Mouse (Mus musculus) kidney, embryonic 15.5 days (tissue): Measurements from ENCODE around the gene Dpf2. TPM values are rescaled to one million over a fixed set of nuclear protein-coding genes. Genes with fewer than 3 reads are reported as not detected.
A peak's percentile ranks its signal among the peaks of the same experiment; 100 is the strongest.

Source experiments
- ATAC-seq: fragments of 200-750 bp; cut with Nextera tagmentation; replicated peaks from 2 replicates; pipeline ENCODE4 v1.8.0; 2017; ENCODE audit warnings: moderate TSS enrichment; ENCODE audit not compliant: low FRiP score
- H3K27ac ChIP-seq: fragments of 300-500 bp; sonication (generic); 2 replicates; pipeline ENCODE4 v1.5.1; 2015; ENCODE audit warnings: mild to moderate bottlenecking, inconsistent platforms
- H3K27me3 ChIP-seq: fragments of 300-500 bp; sonication (generic); 2 replicates; pipeline ENCODE4 v1.6.1; 2015; ENCODE audit warnings: inconsistent platforms
- H3K36me3 ChIP-seq: fragments of 300-500 bp; sonication (generic); 2 replicates; pipeline ENCODE4 v1.6.1; 2015; ENCODE audit warnings: inconsistent platforms
- H3K4me1 ChIP-seq: fragments of 300-500 bp; sonication (generic); 2 replicates; pipeline ENCODE4 v1.6.1; 2015; ENCODE audit warnings: inconsistent platforms
- H3K4me2 ChIP-seq: fragments of 300-500 bp; sonication (generic); 2 replicates; pipeline ENCODE4 v1.6.1; 2015; ENCODE audit warnings: moderate library complexity, mild to moderate bottlenecking, inconsistent platforms
- H3K4me3 ChIP-seq: fragments of 300-500 bp; sonication (generic); replicated peaks from 2 replicates; pipeline ENCODE4 v1.5.1; 2015; ENCODE audit warnings: mild to moderate bottlenecking, inconsistent platforms
- H3K9ac ChIP-seq: fragments of 300-500 bp; sonication (generic); 2 replicates; pipeline ENCODE4 v1.6.1; 2015; ENCODE audit warnings: mild to moderate bottlenecking, inconsistent platforms
- H3K9me3 ChIP-seq: fragments of 300-500 bp; sonication (generic); replicated peaks from 2 replicates; pipeline ENCODE4 v1.6.1; 2016; ENCODE audit warnings: inconsistent platforms
- WGBS: fragments of 180-500 bp; shearing (Covaris S2); methylation state at CpG from one replicate; pipeline ENCODE4 v1.1.7; 2015; ENCODE audit warnings: mixed read lengths; 5-methylcytosine and 5-hydroxymethylcytosine counted together
- polyA plus RNA-seq: library from polyadenylated mRNA; unstranded; fragments of >200 nt; fragmentation: Nextera tagmentation; extraction: Ambion mirVana; gene quantifications from 2 replicates; pipeline ENCODE4 v1.2.1, GENCODE M21; 2015

The Dpf2 gene
- polyA plus RNA-seq, 1 experiment from 2014 or later: 178 TPM

GRCm38 (mm10) chr19:5945027-5945426, 32.2 kb upstream of the Dpf2 start:
- Histone ChIP-seq H3K4me3 (no peak overlapping the region), H3K4me2 (no peak overlapping the region), H3K36me3 (peaks cover 80% of the 10 kb centered on the region), H3K9ac (no peak overlapping the region), H3K27ac (peak overlapping the region; percentile 77), H3K4me1 (peaks cover 38% of the 10 kb centered on the region), H3K27me3 (no peaks in the 10 kb centered on the region), H3K9me3 (no peaks in the 10 kb centered on the region)
- 67% methylated on average over 7 of the region's 7 CpGs for WGBS
- peak; percentile 63; the same call in 1 of the 2 replicates for ATAC-seq

- Histone ChIP-seq H3K36me3 (peaks cover 80% of the 10 kb centered on the region), H3K4me2 (no peak overlapping the region), H3K9me3 (no peaks in the 10 kb centered on the region), H3K9ac (no peak overlapping the region), H3K27ac (peak overlapping the region; percentile 77; the same call in 1 of the 2 replicates), H3K4me1 (peaks cover 46% of the 10 kb centered on the region), H3K27me3 (no peaks in the 10 kb centered on the region), H3K4me3 (no peak overlapping the region)
- WGBS: 59% methylated on average over 8 of the region's 8 CpGs
- ATAC-seq: no peak
Observed at GRCm38 (mm10) chr19:5944145-5944544, 31.3 kb upstream of the Dpf2 start.

DNA sequence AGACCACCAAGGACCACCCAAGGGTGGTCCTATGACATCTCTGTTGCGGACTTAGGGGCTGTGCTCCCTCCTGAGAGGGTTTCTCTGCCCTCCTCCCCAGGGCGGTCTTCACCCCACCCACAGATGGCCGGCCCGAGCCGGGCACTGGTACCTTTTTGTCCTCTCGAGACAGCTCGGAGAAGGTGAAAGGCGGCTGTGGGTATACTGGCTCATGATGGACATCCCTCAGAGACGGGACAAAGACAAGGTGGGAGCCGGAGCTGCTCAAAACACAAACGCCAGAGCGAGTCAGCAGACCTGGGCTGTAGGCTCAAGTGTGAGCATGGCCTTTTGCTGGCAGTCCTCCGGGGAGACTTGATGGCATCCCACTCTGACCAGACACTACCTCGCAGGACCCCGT, 30.6 kb upstream of the Dpf2 start:
- WGBS: 92% methylated on average over 15 of the region's 15 CpGs
- H3K4me1 ChIP-seq: peaks cover 48% of the 10 kb centered on the region

DNA sequence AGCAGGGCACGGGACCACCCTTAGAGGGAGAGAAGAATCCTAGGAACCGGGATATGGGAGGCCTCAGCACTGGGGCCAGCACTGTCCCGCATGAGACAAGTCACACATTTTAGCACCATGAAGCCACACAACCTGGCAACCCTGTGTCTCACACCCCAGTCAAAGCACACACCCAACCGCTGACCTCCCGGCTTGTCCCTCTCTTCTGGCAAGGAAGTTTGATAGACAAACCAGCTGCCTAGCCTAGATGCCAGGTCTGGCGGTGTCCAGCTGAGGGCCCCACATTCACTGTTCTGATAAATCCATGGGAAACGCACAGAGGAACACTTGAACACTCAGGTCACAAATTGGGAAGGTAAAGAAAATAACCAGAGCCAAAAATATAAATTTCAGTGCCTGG, 29.8 kb upstream of the Dpf2 start:
- H3K4me2 ChIP-seq: no peak overlapping the region
- no peak for ATAC-seq
- WGBS: 92% methylated on average over 7 of the region's 7 CpGs
- peaks cover 66% of the 10 kb centered on the region for H3K36me3 ChIP-seq
- peaks cover 56% of the 10 kb centered on the region for H3K4me1 ChIP-seq
- H3K9me3 ChIP-seq: no peaks in the 10 kb centered on the region
- H3K4me3 ChIP-seq: no peak overlapping the region
- H3K9ac ChIP-seq: no peak overlapping the region
- H3K27ac ChIP-seq: no peak overlapping the region
- no peaks in the 10 kb centered on the region for H3K27me3 ChIP-seq

More for the DNA sequence above, 30.6 kb upstream of the Dpf2 start:
- Histone ChIP-seq H3K4me2 (no peak overlapping the region), H3K4me3 (no peak overlapping the region), H3K27ac (no peak overlapping the region), H3K36me3 (peaks cover 74% of the 10 kb centered on the region), H3K27me3 (no peaks in the 10 kb centered on the region), H3K9ac (no peak overlapping the region), H3K9me3 (no peaks in the 10 kb centered on the region)
- no peak for ATAC-seq

DNA sequence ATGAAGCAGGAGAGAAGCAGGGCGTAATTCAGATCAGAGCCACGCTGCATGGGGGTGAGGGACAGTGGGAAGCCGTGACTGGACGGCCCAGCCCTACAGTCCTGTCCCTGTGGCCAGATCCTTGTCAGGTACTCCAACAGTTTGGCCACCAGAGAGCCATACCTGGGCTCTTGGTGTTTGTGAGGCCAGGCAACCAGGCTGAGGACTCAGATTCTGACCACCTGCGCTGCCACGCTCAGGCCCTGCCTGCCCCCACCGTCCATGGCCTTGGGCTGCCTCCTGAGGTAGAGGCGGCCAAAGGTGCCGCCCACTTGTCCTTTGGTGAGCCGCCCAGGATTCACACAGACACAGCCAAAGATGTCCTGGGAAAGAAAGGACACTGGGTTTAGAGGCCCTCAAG, 27.8 kb upstream of the Dpf2 start:
- Histone ChIP-seq H3K27me3 (no peaks in the 10 kb centered on the region), H3K9ac (no peak overlapping the region), H3K9me3 (no peaks in the 10 kb centered on the region), H3K4me3 (no peak overlapping the region), H3K4me2 (no peak overlapping the region), H3K36me3 (peaks cover 48% of the 10 kb centered on the region), H3K27ac (peak overlapping the region; percentile 72), H3K4me1 (peaks cover 57% of the 10 kb centered on the region)
- 82% methylated on average over 10 of the region's 10 CpGs for WGBS
- no peak for ATAC-seq

DNA sequence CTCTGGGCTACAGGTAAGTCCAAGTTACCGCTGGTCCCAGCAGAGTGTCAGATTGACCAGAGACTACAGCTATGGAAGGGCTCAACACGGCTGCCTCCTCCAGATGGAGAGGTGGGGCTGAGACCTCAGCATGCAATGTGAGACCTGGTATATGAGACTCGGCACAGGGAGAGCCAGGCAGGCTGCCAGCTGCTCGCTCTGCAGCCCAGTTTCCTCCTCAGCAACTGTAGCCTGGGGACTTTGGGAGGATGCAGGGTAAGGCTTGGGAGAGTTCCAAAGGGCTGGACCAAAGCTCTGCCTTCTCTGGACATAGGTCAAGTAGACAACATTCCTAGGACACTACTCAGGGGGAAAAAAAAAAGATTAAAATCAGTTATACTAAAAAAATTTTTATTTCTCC, 27.4 kb upstream of the Dpf2 start:
- Histone ChIP-seq H3K9ac (no peak overlapping the region), H3K4me1 (peaks cover 57% of the 10 kb centered on the region), H3K4me3 (no peak overlapping the region), H3K27ac (peak overlapping the region; percentile 72), H3K27me3 (no peaks in the 10 kb centered on the region), H3K36me3 (peaks cover 43% of the 10 kb centered on the region), H3K9me3 (no peaks in the 10 kb centered on the region), H3K4me2 (no peak overlapping the region)
- WGBS: 24% methylated on average over 4 of the region's 4 CpGs
- ATAC-seq: no peak

- H3K4me3 ChIP-seq: no peak overlapping the region
- no peak overlapping the region for H3K9ac ChIP-seq
- peak overlapping the region; percentile 72 for H3K27ac ChIP-seq
- H3K36me3 ChIP-seq: peaks cover 41% of the 10 kb centered on the region
- no peak overlapping the region for H3K4me2 ChIP-seq
- H3K4me1 ChIP-seq: peaks cover 57% of the 10 kb centered on the region
- no peaks in the 10 kb centered on the region for H3K27me3 ChIP-seq
- 81% methylated on average over 5 of the region's 5 CpGs for WGBS
- ATAC-seq: no peak
- no peaks in the 10 kb centered on the region for H3K9me3 ChIP-seq
Observed at GRCm38 (mm10) chr19:5939715-5940114, 26.9 kb upstream of the Dpf2 start.

GRCm38 (mm10) chr19:5938516-5938915, 25.7 kb upstream of the Dpf2 start:
- peaks cover 50% of the 10 kb centered on the region for H3K4me1 ChIP-seq
- no peaks in the 10 kb centered on the region for H3K27me3 ChIP-seq
- peaks cover 37% of the 10 kb centered on the region for H3K36me3 ChIP-seq
- no peak overlapping the region for H3K27ac ChIP-seq
- no peaks in the 10 kb centered on the region for H3K9me3 ChIP-seq
- H3K4me3 ChIP-seq: no peak overlapping the region
- 90% methylated on average over 6 of the region's 6 CpGs for WGBS
- H3K4me2 ChIP-seq: no peak overlapping the region
- no peak overlapping the region for H3K9ac ChIP-seq
- ATAC-seq: no peak

DNA sequence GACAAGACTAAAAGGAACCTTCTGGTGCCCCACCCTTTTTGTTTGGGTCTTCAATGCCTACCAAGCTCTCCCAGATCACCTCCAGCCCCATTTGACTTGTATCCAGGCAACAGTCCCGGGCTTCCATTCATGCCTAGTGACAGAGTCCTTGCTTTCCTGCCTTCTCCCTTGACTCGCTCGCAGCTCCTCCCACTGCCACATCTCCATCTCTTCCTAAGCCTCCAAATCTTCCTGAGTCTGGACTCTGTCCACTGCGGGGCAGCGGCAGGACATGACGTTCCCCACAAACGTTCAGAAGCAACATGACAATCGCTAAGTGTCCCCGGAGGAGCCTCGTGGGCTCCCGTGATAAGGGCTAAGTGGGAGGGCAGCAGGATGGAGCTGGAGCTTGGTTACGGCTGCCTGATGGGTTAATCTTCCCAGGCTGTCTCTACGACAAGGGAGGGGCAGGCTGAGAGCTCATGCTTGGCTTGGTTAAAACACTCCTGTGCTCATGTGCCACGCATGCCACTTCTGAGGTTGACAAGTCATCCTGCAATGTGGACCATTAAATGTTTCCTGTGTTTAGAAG, 25.1 kb upstream of the Dpf2 start:
- ATAC-seq: no peak
- Histone ChIP-seq H3K27ac (no peak overlapping the region), H3K4me3 (no peak overlapping the region), H3K36me3 (peaks cover 32% of the 10 kb centered on the region), H3K27me3 (no peaks in the 10 kb centered on the region), H3K9me3 (no peaks in the 10 kb centered on the region), H3K9ac (no peak overlapping the region), H3K4me2 (0 out of 2 replicates have a peak overlapping the region, but pooled peaks have one; percentile 12), H3K4me1 (peaks cover 50% of the 10 kb centered on the region)
- WGBS: 26% methylated on average over 14 of the region's 14 CpGs

DNA sequence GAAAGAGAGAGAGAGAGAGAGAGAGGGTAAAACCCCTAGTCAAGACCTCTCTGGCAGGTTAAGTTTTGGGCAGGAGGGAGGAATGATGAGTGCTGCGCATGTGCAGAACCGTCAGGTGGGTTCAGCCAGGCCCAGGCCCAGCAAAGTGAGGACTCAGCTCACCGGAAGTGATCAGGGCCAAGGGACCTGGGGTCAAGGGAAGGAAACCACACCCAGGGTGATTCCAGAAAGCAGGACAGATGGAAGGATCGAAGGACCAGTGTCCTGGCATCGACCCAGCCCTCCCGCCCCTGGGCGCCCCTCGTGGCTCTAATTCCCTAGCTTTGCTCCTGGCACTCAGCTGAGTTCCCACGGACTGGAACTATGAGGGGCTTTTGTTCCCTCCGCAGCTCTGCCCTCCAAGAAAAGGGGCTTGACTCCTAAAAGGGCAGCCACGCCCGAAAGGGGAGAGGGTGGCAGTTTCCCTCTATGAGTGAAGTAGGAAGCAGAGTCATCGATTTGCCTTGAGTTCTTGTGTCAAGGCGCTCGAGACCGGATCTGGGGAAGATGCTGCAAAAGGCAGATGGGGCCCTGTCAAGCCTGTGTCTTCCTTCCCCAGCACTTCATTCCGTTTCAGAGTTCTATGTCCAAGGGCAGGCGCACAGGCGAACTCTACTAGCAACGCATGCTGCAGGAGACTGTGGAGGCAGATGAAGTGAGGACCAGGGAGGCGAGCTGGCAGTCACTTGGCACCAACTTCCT, 24.5 kb upstream of the Dpf2 start:
- Histone ChIP-seq H3K36me3 (peaks cover 25% of the 10 kb centered on the region), H3K4me2 (no peak overlapping the region), H3K9me3 (no peaks in the 10 kb centered on the region), H3K9ac (no peak overlapping the region), H3K4me1 (peaks cover 50% of the 10 kb centered on the region), H3K27ac (no peak overlapping the region), H3K4me3 (no peak overlapping the region), H3K27me3 (no peaks in the 10 kb centered on the region)
- WGBS: 76% methylated on average over 21 of the region's 21 CpGs
- ATAC-seq: no peak

GRCm38 (mm10) chr19:5935691-5936090, 22.9 kb upstream of the Dpf2 start:
- ATAC-seq: no peak
- 0 out of 2 replicates have a peak overlapping the region, but pooled peaks have one; percentile 17 for H3K4me2 ChIP-seq
- peak overlapping the region; percentile 75 for H3K27ac ChIP-seq
- H3K4me3 ChIP-seq: no peak overlapping the region
- H3K9ac ChIP-seq: no peak overlapping the region
- H3K36me3 ChIP-seq: peaks cover 12% of the 10 kb centered on the region; the same call in 1 of the 2 replicates
- H3K9me3 ChIP-seq: no peaks in the 10 kb centered on the region
- 42% methylated on average over 5 of the region's 5 CpGs for WGBS
- no peaks in the 10 kb centered on the region for H3K27me3 ChIP-seq
- peaks cover 53% of the 10 kb centered on the region for H3K4me1 ChIP-seq

DNA sequence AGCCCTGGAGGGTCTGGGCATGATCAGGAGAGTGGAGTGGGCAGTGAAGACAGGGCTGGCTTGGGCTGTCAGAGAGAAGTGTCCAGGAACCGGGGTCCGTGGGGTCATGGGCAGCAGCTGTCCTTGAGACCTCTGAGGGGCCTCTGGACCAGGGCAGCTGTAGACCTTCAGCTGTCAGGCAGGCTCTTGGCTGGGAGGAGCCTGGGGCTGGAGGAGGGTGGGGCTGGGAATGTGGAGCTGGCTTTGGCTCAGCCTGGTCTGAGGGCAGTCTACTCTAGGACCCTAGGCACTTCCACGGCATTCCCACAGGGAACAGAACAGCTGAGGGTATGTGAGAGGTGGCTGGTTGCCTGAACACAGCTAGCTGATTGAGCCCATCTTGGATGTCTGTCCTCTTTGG, 22.5 kb upstream of the Dpf2 start:
- Histone ChIP-seq H3K4me2 (0 out of 2 replicates have a peak overlapping the region, but pooled peaks have one; percentile 17), H3K4me1 (peaks cover 53% of the 10 kb centered on the region), H3K4me3 (no peak overlapping the region), H3K27ac (peak overlapping the region; percentile 75), H3K9me3 (no peaks in the 10 kb centered on the region), H3K27me3 (no peaks in the 10 kb centered on the region), H3K9ac (no peak overlapping the region), H3K36me3 (peaks cover 10% of the 10 kb centered on the region; the same call in 1 of the 2 replicates)
- WGBS: 14% methylated on average over 3 of the region's 3 CpGs
- ATAC-seq: peak; percentile 91
